Mouse (Mus musculus) bone marrow, adult 2 months (tissue): ENCODE measurements around the gene Slc8b1. TPM values are rescaled to one million over a fixed set of nuclear protein-coding genes. Genes with fewer than 3 reads are reported as not detected.

Experiments used
- H3K27ac ChIP-seq: fragments of 200-500 bp; 2 replicates; pipeline ENCODE4 v1.5.1; 2012; ENCODE audit warnings: low read depth, mild to moderate bottlenecking, control low read depth, inconsistent platforms, low read length; ENCODE audit not compliant: control insufficient read depth, poor library complexity, insufficient read depth
- H3K4me1 ChIP-seq: fragments of 200-500 bp; 2 replicates; pipeline ENCODE4 v1.6.1; 2011; ENCODE audit warnings: low read length; ENCODE audit not compliant: control insufficient read depth, insufficient read depth
- H3K4me3 ChIP-seq: fragments of 200-500 bp; replicated peaks from 2 replicates; pipeline ENCODE3; 2011; ENCODE audit warnings: mild to moderate bottlenecking, low read depth, low read length, control low read depth; ENCODE audit not compliant: control insufficient read depth
- CTCF ChIP-seq: fragments of 200-500 bp; IDR thresholded peaks from 2 replicates; pipeline ENCODE4 v1.5.1; 2011; ENCODE audit warnings: low read length, control low read depth; ENCODE audit not compliant: control insufficient read depth, insufficient read depth
- POLR2A ChIP-seq: fragments of 200-500 bp; IDR thresholded peaks from 2 replicates; pipeline ENCODE4 v1.6.1; 2011; ENCODE audit warnings: low read depth, mild to moderate bottlenecking, control low read depth, low read length, borderline replicate concordance; ENCODE audit not compliant: control insufficient read depth
- WGBS: fragments of 180-500 bp; shearing (Covaris S2); methylation state at CpG from one replicate; pipeline ENCODE4 v1.1.7; 2018; 5-methylcytosine and 5-hydroxymethylcytosine counted together
- polyA plus RNA-seq: library from polyadenylated mRNA; stranded (reverse); fragments of >200 nt; gene quantifications from 2 replicates; pipeline ENCODE4 v1.2.4, GENCODE M21; 2011; ENCODE audit warnings: low replicate concordance; ENCODE audit not compliant: missing spikeins, insufficient read depth, insufficient read length

Slc8b1 gene
- polyA plus RNA-seq, 1 experiment: 45.1 TPM

GRCm38 (mm10) chr5:120487844-120488243 lies 23.1 kb upstream of the Slc8b1 start:
- whole genome bisulfite sequencing: 75% methylated on average over 8 of the region's 8 CpGs

GRCm38 (mm10) chr5:120490679-120491192 lies 20.2 kb upstream of the Slc8b1 start:
- no peaks in the 10 kb centered on the region for H3K4me1 ChIP-seq
- TF ChIP-seq CTCF (no peak), POLR2A (no peak)
- 78% methylated on average over 8 of the region's 8 CpGs for WGBS
- no peak overlapping the region for H3K27ac ChIP-seq
- H3K4me3 ChIP-seq: no peak overlapping the region

More at GRCm38 (mm10) chr5:120487844-120488243, 23.1 kb upstream of the Slc8b1 start:
- no peak overlapping the region for H3K27ac ChIP-seq
- no peak for TF ChIP-seq CTCF
- no peak overlapping the region for H3K4me3 ChIP-seq
- H3K4me1 ChIP-seq: no peaks in the 10 kb centered on the region

- 84% methylated on average over 11 of the region's 11 CpGs for WGBS
- Histone ChIP-seq H3K27ac (no peak overlapping the region), H3K4me3 (no peak overlapping the region), H3K4me1 (no peaks in the 10 kb centered on the region)
- TF ChIP-seq CTCF: no peak
- TF ChIP-seq POLR2A: no peak
Measured at GRCm38 (mm10) chr5:120492437-120492836, 18.5 kb upstream of the Slc8b1 start.

GRCm38 (mm10) chr5:120493440-120493839 lies 17.5 kb upstream of the Slc8b1 start:
- Histone ChIP-seq H3K4me3 (no peak overlapping the region), H3K27ac (no peak overlapping the region), H3K4me1 (no peaks in the 10 kb centered on the region)
- TF ChIP-seq CTCF (no peak), POLR2A (no peak)
- WGBS: 86% methylated on average over 6 of the region's 6 CpGs

- H3K27ac ChIP-seq: no peak overlapping the region
- no peak overlapping the region for H3K4me3 ChIP-seq
- no peaks in the 10 kb centered on the region for H3K4me1 ChIP-seq
- WGBS: 87% methylated on average over 9 of the region's 9 CpGs
- TF ChIP-seq POLR2A: no peak
- no peak for TF ChIP-seq CTCF
Measured at GRCm38 (mm10) chr5:120493873-120494395, 17.0 kb upstream of the Slc8b1 start.

- Histone ChIP-seq H3K4me1 (no peaks in the 10 kb centered on the region), H3K27ac (peak overlapping the region; percentile 45), H3K4me3 (no peak overlapping the region)
- TF ChIP-seq POLR2A (no peak; the same call in 1 of the 2 replicates), CTCF (no peak)
- WGBS: 47% methylated on average over 10 of the region's 10 CpGs
Measured at GRCm38 (mm10) chr5:120495064-120495702, 15.8 kb upstream of the Slc8b1 start.

- Histone ChIP-seq H3K4me1 (no peaks in the 10 kb centered on the region), H3K4me3 (no peak overlapping the region), H3K27ac (peak overlapping the region; percentile 45)
- TF ChIP-seq POLR2A (no peak), CTCF (no peak)
- 75% methylated on average over 13 of the region's 13 CpGs for WGBS
Measured at GRCm38 (mm10) chr5:120495703-120496226, 15.2 kb upstream of the Slc8b1 start.

GRCm38 (mm10) chr5:120497071-120497470 lies 13.9 kb upstream of the Slc8b1 start:
- Histone ChIP-seq H3K4me3 (no peak overlapping the region), H3K27ac (no peak overlapping the region), H3K4me1 (no peaks in the 10 kb centered on the region)
- TF ChIP-seq POLR2A (no peak), CTCF (no peak)
- 84% methylated on average over 3 of the region's 3 CpGs for WGBS
